Mouse (Mus musculus) cortical plate, adult 2 months (tissue): Measurements from ENCODE around the gene Rere. TPM values are rescaled to one million over a fixed set of nuclear protein-coding genes. Genes with fewer than 3 reads are reported as not detected.
A peak's percentile ranks its signal among the peaks of the same experiment; 100 is the strongest.

Experiments used
- H3K27ac ChIP-seq: fragments of 200-500 bp; 2 replicates; pipeline ENCODE4 v1.5.1; 2012; ENCODE audit warnings: low read length, control low read depth, inconsistent platforms; ENCODE audit not compliant: insufficient read depth
- H3K4me1 ChIP-seq: fragments of 200-500 bp; 2 replicates; pipeline ENCODE4 v1.6.1; 2011; ENCODE audit warnings: low read length; ENCODE audit not compliant: control insufficient read depth, insufficient read depth
- H3K4me3 ChIP-seq: fragments of 200-500 bp; 2 replicates; pipeline ENCODE4 v1.5.1; 2011; ENCODE audit warnings: mild to moderate bottlenecking, low read length, control low read depth; ENCODE audit not compliant: insufficient read depth
- CTCF ChIP-seq: fragments of 200-500 bp; IDR thresholded peaks from 2 replicates; pipeline ENCODE4 v1.5.1; 2011; ENCODE audit warnings: mild to moderate bottlenecking, control low read depth, low read length; ENCODE audit not compliant: insufficient read depth; ENCODE audit errors: extremely low read depth
- POLR2A ChIP-seq: fragments of 200-500 bp; IDR thresholded peaks from 2 replicates; pipeline ENCODE4 v1.6.1; 2011; ENCODE audit warnings: mild to moderate bottlenecking, low read length, control low read depth; ENCODE audit not compliant: insufficient read depth; ENCODE audit errors: extremely low read depth
- polyA plus RNA-seq: library from polyadenylated mRNA; depleted of rRNA; stranded (reverse); fragments of >200 nt; gene quantifications from 2 replicates; pipeline ENCODE4 v1.2.3, GENCODE M21; 2012

Gene Rere
- polyA plus RNA-seq, 1 experiment = 44.2 TPM

DNA sequence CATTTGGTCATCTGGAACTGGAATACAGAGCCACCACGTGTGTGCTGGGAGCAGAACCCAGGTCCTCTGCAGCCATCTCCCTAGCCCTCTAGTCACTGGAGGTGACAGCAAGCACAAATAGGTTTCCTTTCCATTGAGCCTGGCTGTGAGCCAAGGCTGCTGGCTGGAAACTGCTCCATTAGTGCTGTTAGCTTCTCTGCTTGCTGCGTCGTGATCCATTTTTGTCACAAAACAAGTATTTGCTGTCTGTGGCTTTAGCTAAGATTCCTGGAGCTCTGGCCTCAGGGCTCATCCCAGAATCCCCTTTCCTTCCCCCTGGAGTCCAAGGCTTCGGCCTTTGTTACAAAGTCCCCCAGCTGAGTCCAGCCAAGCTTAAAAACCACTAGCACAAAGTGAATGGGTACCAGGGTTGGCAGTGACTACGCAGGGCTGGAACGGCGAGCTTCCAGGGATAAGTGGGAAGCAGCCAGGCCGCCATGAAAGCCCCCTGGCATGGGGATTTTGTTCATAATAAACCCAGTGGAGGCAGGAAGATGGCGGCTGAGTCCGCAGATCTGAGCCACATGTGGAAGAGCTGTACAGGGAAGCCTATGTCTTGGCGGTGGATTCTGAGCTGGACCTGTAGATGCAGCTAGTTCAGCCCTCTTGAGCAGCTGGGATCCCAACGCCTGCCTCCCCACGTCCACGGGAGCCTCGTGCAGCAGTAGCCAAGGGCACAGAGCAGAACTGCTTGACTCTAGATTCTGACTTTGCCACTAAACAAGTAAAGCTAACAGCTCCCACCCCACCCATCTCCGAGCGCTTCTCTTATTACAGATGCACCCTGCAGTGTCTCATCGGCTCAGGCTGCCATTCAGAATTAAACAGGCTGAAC is 30.7 kb upstream of the Rere start:
- no peak for TF ChIP-seq POLR2A
- no peak for TF ChIP-seq CTCF
- H3K4me1 ChIP-seq = peaks cover 6% of the 10 kb centered on the region
- H3K27ac ChIP-seq = no peak overlapping the region
- no peak overlapping the region for H3K4me3 ChIP-seq

DNA sequence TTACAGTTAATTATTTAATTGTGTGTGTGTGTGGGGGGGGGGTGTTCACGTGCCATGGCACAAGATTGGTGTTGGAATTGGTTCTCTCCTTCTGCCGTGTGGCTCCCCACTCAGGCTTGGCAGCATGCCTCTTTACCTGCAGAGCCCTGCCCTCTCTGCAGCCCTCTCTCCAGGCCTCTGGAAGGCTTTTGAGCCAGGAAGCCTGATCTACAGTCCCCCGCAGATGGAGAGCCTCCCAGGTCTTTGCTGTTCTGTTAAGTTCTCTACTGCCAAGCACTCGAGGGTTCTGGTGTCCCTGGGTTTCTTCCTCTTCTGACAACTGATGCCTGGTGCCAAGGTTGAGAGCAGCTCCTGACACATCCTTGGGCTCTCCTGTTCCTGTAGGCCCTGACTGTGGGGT is 27.0 kb upstream of the Rere start:
- no peak overlapping the region for H3K4me3 ChIP-seq

DNA sequence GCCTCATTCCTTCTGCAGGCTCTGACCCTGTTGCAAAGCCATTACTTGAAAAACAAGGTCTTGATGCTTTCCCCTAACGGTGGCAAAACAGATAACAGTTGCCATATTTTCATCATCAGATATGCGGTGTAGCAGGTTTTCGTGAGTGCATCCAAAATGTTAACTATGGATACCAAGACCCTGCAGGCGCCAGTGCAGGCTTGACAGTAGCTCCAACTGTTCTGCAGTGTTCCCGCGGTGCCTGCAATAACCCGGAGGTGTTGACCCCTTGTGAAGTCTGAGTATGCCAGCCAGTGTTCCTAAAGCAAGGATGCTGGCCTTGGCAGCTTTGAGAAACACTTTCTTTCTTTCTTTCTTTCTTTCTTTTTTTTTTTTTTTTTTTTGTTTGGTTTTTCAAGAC is 26.3 kb upstream of the Rere start:
- Histone ChIP-seq H3K4me1 (peaks cover 9% of the 10 kb centered on the region), H3K4me3 (no peak overlapping the region), H3K27ac (no peak overlapping the region)
- no peak for TF ChIP-seq CTCF
- TF ChIP-seq POLR2A = no peak

More for the DNA sequence above, 27.0 kb upstream of the Rere start:
- Histone ChIP-seq H3K4me1 (peaks cover 11% of the 10 kb centered on the region), H3K27ac (no peak overlapping the region)
- TF ChIP-seq POLR2A = no peak
- TF ChIP-seq CTCF = no peak

DNA sequence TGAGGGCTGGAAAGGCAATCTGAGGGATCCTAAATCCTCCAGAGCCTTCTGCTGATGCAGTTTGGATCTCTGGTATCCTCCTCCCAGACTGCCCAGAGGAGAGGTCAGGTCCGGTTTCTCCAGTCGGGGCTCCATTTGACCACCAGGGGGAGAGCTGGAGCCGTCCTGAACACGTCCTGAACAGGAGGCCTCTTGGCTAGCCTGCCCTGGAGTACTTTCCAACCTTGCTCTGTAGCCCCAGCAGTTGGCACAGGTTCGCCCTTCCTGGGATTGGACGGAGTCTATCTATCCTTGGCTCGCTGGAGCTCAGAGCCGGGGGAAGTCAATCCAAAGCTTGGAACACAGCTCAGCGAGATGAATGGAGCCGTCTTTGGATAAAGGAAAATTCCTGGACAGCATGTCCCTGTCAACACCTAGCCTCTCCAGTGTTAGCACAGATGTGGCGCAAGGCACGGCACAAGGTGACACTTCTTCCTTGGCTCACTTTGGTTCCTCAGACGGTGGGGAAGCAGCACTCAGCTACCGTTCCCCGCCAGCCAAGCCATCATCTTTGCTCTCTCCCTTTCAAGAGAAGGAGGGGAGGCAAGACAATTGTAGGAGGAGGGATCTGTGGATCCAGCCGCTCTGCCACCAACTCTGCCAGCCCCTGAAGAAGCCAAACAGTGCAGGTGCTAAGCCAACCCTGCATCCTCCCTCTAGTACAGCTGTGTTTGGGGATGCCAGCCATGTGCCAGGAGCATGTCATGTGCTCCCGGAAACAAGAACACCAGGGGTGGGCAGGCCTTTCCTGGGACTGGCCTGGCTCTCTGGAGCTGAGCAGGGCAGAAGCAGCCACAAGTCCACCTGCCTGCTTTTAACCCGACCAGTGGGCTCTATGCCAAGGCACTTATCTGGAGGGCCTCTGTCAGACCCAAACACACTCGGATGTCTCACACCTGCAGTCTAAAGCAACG is 23.9 kb upstream of the Rere start:
- Histone ChIP-seq H3K4me1 (peaks cover 6% of the 10 kb centered on the region), H3K4me3 (no peak overlapping the region), H3K27ac (peak overlapping the region; percentile 20)
- TF ChIP-seq POLR2A = no peak
- peak; percentile 63 for TF ChIP-seq CTCF

DNA sequence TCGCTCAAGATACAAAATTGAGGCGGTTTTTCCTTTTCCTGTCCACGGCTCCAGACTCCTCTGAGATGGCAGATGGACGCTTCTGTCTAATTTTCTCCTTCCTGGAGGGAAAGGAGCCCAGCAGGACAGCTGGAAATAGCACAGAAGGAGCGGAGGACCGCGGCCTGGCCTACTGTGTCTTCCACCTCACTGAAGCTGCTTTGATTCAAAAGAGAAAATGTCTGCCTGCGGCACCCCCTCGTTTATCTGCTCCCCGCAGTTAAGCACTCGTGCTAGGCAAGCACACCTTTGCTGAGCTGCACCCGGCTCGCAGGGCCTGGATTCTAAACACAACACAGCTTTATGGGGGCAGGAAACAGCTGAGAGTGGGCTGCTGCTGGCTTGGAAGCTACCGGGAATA is 23.1 kb upstream of the Rere start:
- TF ChIP-seq POLR2A (no peak), CTCF (no peak)
- Histone ChIP-seq H3K4me1 (peaks cover 6% of the 10 kb centered on the region), H3K27ac (peak overlapping the region; percentile 20; the same call in 1 of the 2 replicates), H3K4me3 (no peak overlapping the region)

DNA sequence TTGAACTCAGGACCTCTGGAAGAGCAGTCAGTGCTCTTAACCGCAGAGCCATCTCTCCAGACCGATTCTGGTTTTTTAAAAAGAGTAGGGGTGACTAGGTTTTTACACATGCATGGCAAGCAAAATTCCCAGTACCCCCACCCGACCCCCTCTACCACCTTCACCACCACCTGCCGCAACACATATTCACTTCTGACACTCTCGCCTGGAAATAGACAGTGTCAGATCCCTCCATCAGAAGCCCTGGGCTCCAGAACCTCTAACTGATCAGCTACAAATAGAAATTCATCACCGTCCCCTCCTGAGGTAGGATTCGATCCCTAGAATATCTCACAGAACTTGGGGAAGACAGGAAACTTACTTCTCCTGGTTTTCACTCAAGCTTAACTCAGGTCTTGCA is 21.9 kb upstream of the Rere start:
- TF ChIP-seq CTCF (no peak), POLR2A (no peak)
- no peak overlapping the region for H3K27ac ChIP-seq
- H3K4me1 ChIP-seq = peaks cover 6% of the 10 kb centered on the region
- H3K4me3 ChIP-seq = no peak overlapping the region

DNA sequence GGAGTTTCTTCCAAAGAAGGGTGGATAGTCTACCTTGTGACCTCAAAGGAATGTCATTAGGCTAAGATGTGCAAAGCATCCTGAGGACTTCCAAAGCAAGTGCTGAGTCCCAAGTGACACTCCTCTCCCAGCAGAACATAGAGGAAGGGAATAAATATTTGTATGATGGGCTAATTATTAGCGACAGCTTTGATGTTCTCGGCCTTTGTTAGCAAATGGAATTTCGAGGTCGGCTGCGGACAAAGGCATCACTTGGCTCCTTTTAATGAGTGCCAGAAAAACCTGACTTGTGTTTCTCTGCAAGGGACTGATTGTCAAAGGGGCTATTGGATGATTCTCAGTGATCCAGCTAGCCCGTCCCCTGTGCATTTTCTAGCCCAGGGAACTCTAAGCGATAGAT is 21.3 kb upstream of the Rere start:
- no peak overlapping the region for H3K4me3 ChIP-seq
- no peak for TF ChIP-seq CTCF
- TF ChIP-seq POLR2A = no peak
- peaks cover 6% of the 10 kb centered on the region for H3K4me1 ChIP-seq
- no peak overlapping the region for H3K27ac ChIP-seq

DNA sequence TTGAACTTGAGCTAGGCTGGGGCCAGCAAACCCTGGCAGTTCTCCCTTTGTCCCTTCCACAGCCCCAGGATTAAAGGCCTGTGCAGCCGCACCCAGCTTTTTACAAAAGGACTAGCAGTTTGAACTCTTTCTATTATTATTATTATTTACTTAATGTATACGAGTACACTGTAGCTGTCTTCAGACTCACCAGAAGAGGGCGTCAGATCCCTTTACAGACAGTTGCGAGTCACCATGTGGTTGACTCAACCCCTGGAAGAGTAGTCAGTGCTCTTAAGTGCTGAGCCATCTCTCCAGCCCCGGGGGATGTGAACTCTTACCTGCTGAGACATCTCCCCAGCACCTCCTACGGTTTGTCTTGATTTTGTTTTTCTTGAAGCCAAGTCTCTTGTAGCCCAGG is 20.7 kb upstream of the Rere start:
- no peak overlapping the region for H3K27ac ChIP-seq
- TF ChIP-seq CTCF = peak; percentile 43
- no peak for TF ChIP-seq POLR2A
- H3K4me3 ChIP-seq = no peak overlapping the region
- H3K4me1 ChIP-seq = peaks cover 6% of the 10 kb centered on the region

DNA sequence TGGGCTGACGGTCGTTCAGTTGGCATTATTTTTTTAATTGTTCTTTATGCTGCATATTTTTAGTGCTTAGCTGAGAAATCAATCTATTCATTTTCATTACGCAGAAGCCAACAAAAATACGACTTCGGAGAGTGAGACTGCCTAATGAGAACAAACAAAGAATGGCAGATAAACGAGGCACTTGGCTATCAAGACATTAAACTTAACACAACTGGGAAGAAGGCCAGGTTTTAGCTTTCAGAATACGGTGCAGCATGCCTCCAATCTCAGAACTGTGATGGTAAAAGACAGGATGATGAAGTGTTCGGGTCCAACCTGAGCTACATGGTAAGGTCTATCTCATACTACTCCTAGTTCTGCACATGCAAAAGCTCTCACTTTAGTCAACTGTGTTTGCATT is 19.1 kb upstream of the Rere start:
- H3K4me1 ChIP-seq = peaks cover 6% of the 10 kb centered on the region
- no peak overlapping the region for H3K27ac ChIP-seq
- no peak for TF ChIP-seq CTCF
- TF ChIP-seq POLR2A = no peak
- no peak overlapping the region for H3K4me3 ChIP-seq
